Mouse (Mus musculus) large intestine, adult 2 months (tissue): ENCODE results near the gene Abcb7. TPM values are rescaled to one million over a fixed set of nuclear protein-coding genes. Genes with fewer than 3 reads are reported as not detected.
"Not testable (repeated sequence)": the region's sequence is repeated elsewhere in the genome, so short reads cannot be mapped to it uniquely, and the experiment has no call there.

Experiments used
- DNase-seq: peaks from one replicate; pipeline ENCODE4 v3.0.0-alpha.2; 2012; ENCODE audit warnings: low read depth, low spot score
- WGBS: fragments of 180-500 bp; shearing (Covaris S2); methylation state at CpG from one replicate; pipeline ENCODE4 v1.1.7; 2018; 5-methylcytosine and 5-hydroxymethylcytosine counted together
- polyA plus RNA-seq: library from polyadenylated mRNA; depleted of rRNA; stranded (reverse); fragments of >200 nt; gene quantifications from 2 replicates; pipeline ENCODE4 v1.2.3, GENCODE M21; 2012; rRNA removed

The Abcb7 gene
- polyA plus RNA-seq = 2.6 and 6.1 TPM in 2 replicates

- DNase-seq = peak; percentile 38
Observed at GRCm38 (mm10) chrX:104413183-104413983, at the start of gene Abcb7. Abcb7 (minus strand) TSS chrX:104413856.

GRCm38 (mm10) chrX:104461755-104462154 lies 48.1 kb upstream of the Abcb7 start:
- 45% methylated on average over 2 of the region's 2 CpGs for WGBS
- DNase-seq = no peak

More at GRCm38 (mm10) chrX:104413183-104413983, at the start of gene Abcb7:
- 16% methylated on average over 58 of the region's 58 CpGs for WGBS

GRCm38 (mm10) chrX:104452433-104452832 lies 38.8 kb upstream of the Abcb7 start:
- WGBS = 87% methylated on average over 1 of the region's 1 CpGs
- DNase-seq = no peak

- WGBS = 25% methylated on average over 1 of the region's 1 CpGs
- no peak for DNase-seq
Observed at GRCm38 (mm10) chrX:104433456-104433855, 19.8 kb upstream of the Abcb7 start.

- 50% methylated on average over 3 of the region's 3 CpGs for WGBS
- no peak for DNase-seq
Observed at GRCm38 (mm10) chrX:104428108-104428507, 14.5 kb upstream of the Abcb7 start.

GRCm38 (mm10) chrX:104413995-104414394 lies 339 bp upstream of the Abcb7 start:
- whole genome bisulfite sequencing = 39% methylated on average over 7 of the region's 7 CpGs
- no peak for DNase-seq

- DNase-seq = no peak
Observed at GRCm38 (mm10) chrX:104408137-104408536, 5.5 kb downstream of the Abcb7 start.

- no peak for DNase-seq
- WGBS = 57% methylated on average over 5 of the region's 5 CpGs
Observed at GRCm38 (mm10) chrX:104402463-104402862, 11.2 kb downstream of the Abcb7 start.

- 39% methylated on average over 1 of the region's 1 CpGs for WGBS
- DNase-seq = no peak
Observed at GRCm38 (mm10) chrX:104401134-104401533, 12.5 kb downstream of the Abcb7 start.

- 63% methylated on average over 1 of the region's 1 CpGs for WGBS
Observed at GRCm38 (mm10) chrX:104397526-104397925, 16.1 kb downstream of the Abcb7 start.

GRCm38 (mm10) chrX:104359686-104360085 lies 54.0 kb downstream of the Abcb7 start:
- no peak for DNase-seq

More at GRCm38 (mm10) chrX:104397526-104397925, 16.1 kb downstream of the Abcb7 start:
- no peak for DNase-seq

GRCm38 (mm10) chrX:104355842-104356241 lies 57.8 kb downstream of the Abcb7 start:
- WGBS = 80% methylated on average over 1 of the region's 1 CpGs
- no peak for DNase-seq

- 88% methylated on average over 31 of the region's 31 CpGs for WGBS
- not testable (repeated sequence) for DNase-seq
Observed at GRCm38 (mm10) chrX:104348146-104348545, 65.5 kb downstream of the Abcb7 start.

GRCm38 (mm10) chrX:104291721-104292120 lies 121.9 kb downstream of the Abcb7 start:
- DNase-seq = no peak

- 85% methylated on average over 1 of the region's 1 CpGs for whole genome bisulfite sequencing
- no peak for DNase-seq
Observed at GRCm38 (mm10) chrX:104279828-104280227, 133.8 kb downstream of the Abcb7 start.

GRCm38 (mm10) chrX:104264371-104264770 lies 149.3 kb downstream of the Abcb7 start:
- 59% methylated on average over 2 of the region's 2 CpGs for WGBS
- no peak for DNase-seq

- WGBS = 56% methylated on average over 1 of the region's 1 CpGs
Observed at GRCm38 (mm10) chrX:104262468-104262867, 151.2 kb downstream of the Abcb7 start.

GRCm38 (mm10) chrX:104256561-104256960 lies 157.1 kb downstream of the Abcb7 start:
- 41% methylated on average over 1 of the region's 1 CpGs for WGBS
- DNase-seq = no peak

More at GRCm38 (mm10) chrX:104262468-104262867, 151.2 kb downstream of the Abcb7 start:
- DNase-seq = no peak
